Mouse (Mus musculus): ENCODE results near the gene G430095P16Rik. TPM values are rescaled to one million over a fixed set of nuclear protein-coding genes. Genes with fewer than 3 reads are reported as not detected.

G430095P16Rik gene
- total RNA-seq, 2 experiments from 2014 or later = 0.44 TPM; not detected in 1

DNA sequence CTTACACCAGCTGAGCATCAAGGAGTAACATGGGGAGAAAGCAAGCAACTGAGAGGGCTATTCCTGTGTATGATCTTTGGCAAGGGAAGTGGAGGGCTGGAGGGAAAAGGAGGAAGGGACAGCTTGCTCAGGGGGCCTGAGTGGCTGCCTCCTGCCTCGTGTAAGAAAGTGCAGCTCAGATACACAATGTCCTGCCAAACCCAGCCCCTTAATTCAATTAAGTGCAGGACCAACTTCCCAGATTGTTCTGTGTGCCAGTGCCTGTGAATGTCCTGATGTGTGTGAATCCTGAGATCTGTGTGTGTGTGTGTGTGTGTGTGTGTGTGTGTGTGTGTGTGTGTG is 16.6 kb downstream of the G430095P16Rik start:
- intact Hi-C loops (cut with DNase I) = no loop called here
- no peak for DNase-seq

DNA sequence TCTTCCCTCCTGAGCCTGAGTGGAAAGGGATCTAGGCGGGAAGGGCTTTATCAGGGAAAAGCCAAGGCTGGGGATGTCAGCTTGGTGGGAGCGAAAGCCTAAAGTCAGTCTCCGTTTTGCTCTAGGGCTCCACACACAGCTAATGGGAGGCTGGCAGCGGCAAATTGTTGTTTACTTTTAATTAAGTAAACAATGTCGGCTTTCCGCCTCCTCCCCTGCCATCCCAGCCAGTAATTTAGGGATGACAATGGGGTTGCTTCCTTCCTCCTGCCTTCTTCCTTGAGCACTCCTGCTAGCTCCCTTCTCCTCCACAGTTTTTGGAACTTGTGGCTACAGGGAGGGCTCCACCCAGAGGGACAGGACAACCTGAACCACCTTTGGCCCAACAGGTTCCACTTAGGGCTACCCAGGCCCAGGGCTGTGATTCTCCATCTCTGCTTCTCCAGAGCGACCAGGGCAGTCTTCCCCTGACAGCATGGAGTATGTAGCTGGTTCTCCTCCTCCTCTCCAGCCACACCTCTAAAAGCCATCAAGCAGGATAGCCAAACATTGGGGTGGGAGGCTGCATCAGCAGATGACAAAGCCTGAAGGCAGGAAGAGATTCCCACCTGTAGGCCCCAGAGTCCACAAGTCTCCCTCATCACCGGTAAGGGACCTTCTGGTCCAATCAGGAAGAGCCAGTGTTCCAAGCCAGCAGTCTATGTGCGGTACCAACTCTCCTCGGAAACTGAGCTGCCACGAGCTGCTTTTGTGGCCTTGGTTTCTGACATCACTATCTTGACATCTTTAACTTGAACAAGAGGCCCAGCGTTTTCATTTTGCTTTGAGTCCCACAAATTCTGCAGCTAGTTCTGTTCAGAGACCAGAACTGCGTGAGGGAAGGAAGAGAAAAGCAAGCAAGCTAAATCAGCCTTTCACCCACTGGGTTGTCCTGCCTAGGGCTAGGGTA is 18.4 kb downstream of the G430095P16Rik start:
- intact Hi-C loops (cut with DNase I) = no loop called here
- no peak for DNase-seq

DNA sequence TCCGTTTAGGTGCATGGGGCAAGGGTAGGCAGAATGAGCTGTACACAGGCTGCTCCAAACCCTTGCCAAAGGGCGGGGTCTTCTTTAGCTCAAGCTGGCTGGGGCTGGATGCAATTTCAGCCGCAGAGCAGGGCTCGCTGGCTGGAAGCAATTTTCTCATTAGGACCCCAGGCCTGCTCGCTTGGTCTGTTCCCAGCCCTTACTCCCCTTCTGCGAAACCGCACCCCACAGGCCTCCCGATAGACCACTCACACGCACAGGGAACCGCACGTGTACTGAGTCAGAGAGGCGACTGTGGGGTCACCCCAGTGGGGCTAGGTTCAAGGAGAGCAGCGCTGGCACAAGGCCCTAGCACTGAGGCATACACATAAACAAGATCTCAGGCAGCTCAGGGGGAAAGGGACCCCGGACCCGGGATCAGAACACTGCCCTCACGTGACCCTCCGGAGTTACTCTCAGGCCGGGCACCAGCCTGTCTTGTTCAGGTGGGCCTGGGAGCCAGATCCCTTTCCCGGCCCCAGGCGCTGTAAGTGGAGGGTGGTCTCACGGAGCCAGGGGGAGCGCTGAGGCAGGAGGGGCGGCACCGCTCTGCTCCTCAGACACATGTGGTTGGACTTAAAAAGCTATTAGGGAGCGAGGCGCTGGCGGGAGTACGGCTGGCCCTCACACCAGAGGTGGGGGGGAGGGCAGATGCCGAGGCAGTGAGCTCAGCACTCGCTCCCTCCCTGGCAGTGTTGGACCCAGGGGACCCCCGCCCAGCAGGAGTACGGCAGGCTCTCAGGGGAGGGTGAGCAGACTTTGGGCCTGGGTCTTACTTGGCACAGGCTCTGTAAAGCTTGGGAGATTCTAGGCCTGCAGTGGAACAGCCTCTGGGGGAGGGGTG is 19.6 kb downstream of the G430095P16Rik start:
- DNase-seq = peak; percentile 58 to 76
- intact Hi-C loops (cut with DNase I) = no loop called here

DNA sequence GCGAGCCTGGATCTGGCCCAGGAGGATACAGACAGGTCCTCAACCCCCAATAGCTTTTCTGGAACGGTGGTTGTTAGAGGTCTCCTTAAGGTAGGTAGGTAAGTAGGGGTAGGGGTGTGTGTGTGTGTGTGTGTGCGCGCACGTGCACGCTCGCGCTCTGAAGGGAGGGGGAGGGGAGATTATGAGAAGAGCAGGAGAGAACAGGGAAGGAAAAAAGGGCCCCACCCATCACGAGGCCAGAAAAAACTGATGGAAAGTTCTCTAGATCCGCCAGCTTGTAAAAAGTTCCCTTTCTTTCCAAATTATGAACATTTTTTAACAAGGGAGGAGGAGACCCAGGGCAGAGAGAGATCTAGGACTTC is 20.2 kb downstream of the G430095P16Rik start:
- DNase-seq = no peak
- intact Hi-C loops (cut with DNase I) = no loop called here

DNA sequence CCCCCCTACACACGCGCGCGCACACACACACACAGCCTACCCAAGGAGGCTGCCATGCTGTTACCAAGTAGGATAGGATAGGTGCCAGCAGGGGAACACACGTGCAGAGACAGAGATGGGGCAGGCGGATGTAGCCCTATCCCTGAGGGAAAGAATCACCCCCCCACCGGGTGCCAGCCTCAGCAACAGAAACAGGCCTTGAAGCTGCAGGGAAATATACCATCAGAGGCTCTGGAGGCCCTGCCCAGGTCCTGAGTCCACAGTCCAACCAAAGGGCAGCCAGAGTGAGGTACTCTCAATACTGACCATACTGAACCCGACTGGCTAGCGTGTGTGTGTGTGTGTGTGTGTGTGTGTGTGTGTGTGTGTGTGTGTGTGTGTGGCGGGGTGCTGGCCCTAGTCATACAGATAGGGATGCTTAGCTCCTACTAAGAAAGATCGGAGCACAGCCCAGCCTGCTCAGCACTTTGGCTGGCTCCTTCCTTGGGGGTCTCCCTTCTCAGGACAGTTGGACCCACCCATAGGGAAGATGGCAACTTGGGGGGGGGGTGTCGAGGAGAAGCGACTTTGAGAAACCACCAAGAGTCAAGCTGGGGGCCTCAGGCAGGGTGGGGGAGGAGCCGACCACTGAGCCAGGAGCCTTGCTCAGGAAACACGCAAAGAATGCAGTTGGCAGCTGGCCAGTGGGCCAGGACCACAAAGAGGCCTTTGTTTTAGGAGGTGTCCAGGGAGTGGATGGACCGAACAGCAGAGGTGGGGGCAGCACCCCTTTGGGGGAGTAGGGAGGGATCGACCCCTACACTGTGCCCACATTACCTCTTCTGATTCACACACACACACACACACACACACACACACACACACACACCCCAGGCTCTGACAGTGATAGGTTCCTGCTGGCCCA is 21.0 kb downstream of the G430095P16Rik start:
- intact Hi-C loops (cut with DNase I) = no loop called here
- DNase-seq = peak; percentile 80 to 84

DNA sequence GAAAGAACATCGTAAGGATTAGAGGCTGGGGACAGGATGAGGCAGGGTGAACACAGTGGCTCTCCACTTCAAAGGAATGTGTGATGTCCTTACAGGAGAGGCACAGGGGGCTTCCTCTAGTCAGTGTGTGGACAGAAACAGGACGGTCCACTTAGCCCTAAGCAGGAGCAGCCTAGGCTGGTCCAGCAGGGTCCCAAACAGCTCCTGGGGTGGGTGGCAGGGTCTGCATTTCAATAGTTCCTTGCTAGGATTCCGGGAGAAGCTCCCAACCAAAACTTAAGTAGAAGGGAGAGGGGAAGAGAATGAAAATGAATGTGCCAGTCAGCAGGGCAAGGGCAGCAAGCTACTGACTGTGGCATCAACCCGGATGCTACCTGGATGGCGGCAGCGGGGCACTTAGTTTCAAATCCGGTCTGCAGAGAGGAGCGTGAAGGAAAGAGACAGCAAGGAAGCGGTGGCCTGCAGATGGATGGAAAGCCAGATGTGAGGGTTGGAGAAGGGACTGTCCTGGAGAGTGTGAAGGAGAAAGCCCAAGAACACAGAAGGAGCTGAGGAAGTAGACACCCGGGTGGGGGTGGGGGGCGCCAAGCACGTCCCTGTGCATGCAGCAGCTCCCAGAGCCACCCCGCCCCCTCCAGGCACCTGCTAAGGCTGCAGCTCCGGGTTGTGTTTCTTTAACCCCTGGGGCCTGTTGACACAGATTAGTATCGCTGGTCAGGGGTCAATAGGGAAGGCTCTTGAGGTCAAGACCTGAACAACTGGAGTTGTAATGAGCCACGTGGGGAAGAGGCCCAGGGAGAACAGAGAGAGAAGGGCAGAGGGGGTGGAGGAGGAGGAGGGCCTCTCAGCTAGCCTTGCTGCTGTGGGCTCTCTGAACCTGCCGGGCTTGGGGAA is 22.5 kb downstream of the G430095P16Rik start:
- DNase-seq = peak in 1 of 2 experiments; percentile 16
- intact Hi-C loops (cut with DNase I) = no loop called here

DNA sequence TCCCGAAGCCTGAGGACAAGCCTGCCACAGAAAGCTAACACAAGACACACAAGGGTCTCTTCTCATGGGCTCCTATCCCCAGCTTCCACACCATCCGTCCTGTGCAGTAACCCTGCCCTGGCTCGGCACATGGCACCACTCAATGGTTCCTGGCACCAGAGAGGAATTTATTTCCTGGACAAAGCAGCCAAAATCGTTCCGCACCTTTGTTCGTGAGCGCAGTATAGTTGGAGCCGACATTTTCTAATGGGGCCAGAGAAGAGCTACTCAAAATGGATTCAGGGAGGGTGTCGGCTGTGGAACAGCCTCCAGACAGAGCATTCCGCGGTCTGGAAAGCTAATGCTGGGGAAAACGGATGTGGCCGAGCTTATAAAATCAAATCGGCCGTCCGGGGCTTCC is 26.7 kb downstream of the G430095P16Rik start:
- DNase-seq = no peak
- intact Hi-C loops (cut with DNase I) = no loop called here

DNA sequence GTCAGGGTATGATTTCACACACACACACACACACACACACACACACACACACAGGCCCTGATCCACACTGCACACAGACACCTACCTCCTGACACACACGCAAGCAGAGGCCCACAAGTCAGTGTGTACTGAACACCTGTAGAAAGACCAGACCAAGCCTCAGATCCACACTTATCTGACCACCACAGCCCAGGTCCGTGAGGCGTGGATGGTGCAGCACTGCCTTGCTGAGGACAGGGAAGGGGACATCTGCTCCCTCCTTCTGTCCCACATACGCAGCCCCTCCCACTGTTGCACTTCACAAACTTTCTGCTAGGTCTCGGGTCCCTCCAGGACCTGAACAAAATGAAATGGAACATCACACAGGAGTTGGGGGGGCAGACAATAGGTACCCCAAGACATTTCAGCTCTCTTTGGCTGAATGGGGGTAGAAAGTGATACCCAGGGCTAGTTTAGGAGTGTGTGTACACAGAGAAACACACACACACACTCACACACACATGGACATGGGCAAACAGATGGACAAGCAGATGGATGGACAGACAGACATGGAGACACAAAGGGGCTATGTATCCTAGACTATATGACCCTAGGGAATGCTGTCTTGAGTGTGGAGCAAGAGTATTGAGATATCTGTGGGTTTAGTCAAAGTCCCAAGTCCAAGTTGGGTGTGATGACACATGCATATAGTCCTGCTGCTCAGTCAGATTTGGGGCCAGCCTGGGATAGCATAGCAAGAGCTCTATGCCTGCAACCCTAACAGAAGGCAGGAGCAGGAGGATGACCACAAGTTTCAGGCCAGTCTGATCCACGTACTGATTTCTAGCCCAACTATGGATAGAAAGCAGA is 30.2 kb downstream of the G430095P16Rik start:
- intact Hi-C loops (cut with DNase I) = no loop called here
- DNase-seq = no peak

DNA sequence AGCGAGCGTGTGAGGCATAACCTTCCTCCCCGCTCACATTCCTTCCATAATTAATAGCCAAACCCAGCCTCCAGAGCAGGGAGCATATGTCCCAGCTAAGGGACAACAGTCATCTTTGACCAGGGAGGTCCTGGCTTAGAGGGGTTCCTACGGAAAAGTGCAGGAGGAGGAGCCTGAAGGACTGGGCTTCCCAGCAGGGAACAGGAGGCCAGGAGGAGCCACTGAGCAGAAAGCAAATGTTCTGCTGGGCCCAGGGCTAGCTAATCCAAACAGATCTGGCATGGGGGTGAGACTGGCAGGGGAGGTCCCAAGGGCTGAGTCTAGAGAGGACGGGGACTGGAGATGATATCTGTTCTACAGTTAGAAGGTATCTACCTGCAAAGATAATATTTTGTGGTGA is 34.7 kb downstream of the G430095P16Rik start:
- intact Hi-C loops (cut with DNase I) = no loop called here
- peak in 1 of 2 experiments; percentile 11 for DNase-seq

DNA sequence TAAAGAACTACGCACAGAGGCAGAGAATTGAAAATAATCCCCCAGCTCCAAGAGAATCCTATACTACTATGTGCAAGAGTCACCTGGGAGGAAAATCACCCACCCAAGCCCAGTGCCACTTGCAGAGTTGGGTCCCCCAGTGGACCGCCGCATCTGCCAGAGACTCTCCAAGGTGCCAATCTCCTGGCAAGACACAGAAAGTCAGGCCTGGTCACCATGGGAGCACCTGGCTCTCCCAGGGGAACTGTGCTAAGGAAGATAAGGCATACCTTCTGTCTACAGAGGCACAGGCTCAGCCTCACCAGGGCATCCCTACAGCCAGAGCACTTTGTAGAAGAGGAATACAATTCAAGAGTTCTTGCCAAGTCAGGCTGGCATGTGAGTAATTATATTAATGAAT is 35.5 kb downstream of the G430095P16Rik start:
- DNase-seq = no peak
- intact Hi-C loops (cut with DNase I) = no loop called here

DNA sequence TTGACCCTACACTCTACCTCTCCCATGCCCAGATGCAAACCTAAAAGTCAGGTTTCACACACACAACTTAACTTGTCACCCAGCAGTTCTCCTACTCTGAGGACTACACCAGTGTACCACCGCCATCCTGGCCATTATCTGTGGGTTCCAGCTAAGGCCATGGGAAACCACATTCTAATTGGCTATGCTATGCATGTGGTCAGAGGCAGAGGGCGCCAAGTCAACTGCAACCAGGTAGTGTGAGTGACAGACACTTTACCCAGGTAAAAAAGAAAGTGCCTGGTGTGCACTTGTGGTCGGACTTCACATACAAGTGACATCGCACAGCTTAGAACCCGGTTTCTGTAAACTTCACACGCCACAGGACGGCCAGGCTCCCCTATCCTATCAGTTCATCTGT is 36.3 kb downstream of the G430095P16Rik start:
- DNase-seq = peak in 1 of 2 experiments; percentile 56
- intact Hi-C loops (cut with DNase I) = loop anchor here (1.0 kb wide), 1 partner anchor 53 kb away; no protein-coding TSS in a partner anchor

DNA sequence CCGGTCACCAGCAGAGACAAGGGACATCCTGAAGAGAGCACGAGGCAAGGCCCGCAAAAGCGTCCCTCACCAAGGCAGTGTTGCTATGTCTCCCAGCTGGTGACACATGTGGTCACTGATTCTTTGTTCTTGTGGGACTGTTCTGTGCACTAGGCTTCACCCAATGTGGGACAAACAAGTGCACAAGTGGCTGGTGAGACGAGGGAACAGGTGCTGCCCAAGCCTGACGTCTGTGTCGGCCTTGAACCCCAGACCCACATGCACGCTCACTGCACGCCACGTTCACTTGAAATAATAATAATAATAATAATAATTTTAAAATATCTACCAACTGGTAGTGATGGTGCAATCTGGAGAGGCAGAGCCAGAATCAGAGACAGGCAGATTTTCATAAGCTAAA is 36.9 kb downstream of the G430095P16Rik start:
- intact Hi-C loops (cut with DNase I) = loop anchor here (1.0 kb wide), 1 partner anchor 53 kb away; no protein-coding TSS in a partner anchor

DNA sequence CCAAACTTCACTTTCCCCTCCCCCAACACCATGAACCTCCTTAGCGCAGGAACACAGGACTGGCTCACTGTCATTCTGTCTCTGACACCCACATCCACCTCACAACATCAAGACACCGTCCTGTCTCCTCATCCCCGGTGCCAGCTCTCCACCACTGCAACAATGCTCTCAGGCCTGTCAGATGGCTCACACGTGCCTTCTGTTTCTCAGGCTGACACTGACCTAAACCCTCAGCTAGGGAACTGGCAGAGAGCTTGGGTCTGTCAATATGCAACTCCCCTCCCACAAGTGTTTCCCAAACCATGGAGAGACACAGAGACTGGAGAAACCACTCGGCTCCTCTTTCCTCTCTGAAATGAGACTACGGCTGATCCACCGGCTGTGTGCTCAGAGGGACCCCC is 37.6 kb downstream of the G430095P16Rik start:
- intact Hi-C loops (cut with DNase I) = no loop called here

More for the DNA sequence above, 36.9 kb downstream of the G430095P16Rik start:
- DNase-seq = no peak

DNA sequence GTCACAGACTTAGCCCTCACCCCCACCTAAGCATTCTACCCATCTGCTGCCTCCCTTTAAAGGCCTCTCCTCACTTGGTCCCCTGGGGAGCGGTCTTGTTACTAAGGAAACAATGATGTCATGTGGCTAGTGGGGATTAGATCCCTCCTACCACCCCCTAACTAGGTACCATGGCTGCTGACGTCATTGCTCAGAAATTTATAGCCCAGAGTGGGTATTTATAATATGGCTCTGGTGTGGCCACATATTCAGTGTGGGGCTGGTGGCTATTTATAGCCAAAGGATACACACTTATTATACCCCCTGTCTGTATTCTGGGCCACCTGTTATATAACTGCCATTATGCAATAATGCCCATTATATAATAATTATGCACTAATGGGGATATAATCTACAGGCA is 38.1 kb downstream of the G430095P16Rik start:
- intact Hi-C loops (cut with DNase I) = no loop called here
- peak in 1 of 2 experiments; percentile 16 for DNase-seq

More for the DNA sequence above, 37.6 kb downstream of the G430095P16Rik start:
- peak in 1 of 2 experiments; percentile 17 for DNase-seq

DNA sequence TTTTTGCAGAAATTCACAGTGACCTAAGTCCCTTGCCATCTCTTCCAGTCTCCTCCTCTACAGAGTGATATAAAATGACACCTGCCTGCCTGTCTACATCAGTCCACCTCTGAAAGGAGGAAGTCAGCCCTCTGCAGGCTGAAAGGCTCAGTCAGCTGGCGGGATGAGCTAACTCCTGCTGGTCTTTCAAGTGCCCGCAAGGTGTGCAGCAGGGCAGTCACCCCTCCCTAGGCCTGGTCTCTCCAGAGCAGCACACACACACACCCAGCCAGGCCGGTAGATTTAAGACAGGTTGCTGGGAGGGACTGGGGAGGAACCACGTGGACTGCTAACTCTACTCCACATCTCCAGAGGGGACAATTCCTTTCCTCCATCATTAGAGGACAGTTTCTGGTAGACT is 41.3 kb downstream of the G430095P16Rik start:
- no peak for DNase-seq
- intact Hi-C loops (cut with DNase I) = no loop called here

DNA sequence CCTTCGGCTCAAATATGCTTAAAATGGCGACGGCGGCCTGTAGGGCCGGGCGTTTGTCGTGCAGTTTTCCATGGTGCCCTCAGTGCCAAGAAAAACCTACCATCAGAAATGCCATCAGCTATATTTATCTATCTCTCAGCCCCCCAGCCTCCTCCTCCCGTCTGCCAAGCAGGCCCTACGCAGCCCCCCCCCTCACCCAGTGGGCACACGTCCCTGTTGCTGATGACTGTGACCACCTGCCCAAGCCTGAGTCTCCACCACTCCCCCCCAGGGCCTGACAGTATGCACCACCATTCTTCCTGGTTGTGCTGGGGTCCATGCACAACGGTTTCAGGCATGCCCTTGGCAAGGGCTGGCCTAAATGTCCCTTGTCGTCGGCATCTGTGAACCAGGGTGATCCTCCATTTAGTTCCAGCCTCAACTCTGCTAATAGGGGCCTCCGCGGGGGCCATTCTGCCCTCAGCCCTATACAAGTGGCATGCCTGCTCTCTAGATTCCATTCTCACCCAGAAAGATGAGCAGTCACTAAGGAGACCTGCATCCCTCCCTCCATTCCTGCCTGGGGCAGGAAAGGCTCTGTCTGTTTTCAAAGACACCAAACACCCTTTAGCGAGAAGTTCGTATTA is 42.2 kb downstream of the G430095P16Rik start:
- no peak for DNase-seq
- intact Hi-C loops (cut with DNase I) = no loop called here

DNA sequence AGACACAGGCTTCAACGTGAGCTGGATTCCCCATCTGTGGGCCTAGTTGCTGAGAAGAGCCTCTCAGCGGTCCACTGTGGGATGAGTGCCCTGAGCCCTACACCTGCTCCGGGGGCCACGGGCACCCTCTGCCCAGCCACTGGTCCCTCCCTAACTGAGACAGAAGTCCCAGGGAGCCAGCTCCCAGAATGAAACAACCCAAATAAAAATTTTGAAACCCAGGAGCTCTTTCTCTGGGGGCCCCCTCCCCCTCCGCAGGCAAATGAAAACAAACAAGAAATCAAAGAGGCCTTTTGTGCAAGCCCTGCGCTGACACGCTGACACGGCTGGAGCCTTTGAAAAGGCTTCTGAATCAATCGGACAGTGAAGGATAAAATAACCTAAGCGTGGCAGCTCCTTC is 42.8 kb downstream of the G430095P16Rik start:
- DNase-seq = no peak
- intact Hi-C loops (cut with DNase I) = no loop called here

DNA sequence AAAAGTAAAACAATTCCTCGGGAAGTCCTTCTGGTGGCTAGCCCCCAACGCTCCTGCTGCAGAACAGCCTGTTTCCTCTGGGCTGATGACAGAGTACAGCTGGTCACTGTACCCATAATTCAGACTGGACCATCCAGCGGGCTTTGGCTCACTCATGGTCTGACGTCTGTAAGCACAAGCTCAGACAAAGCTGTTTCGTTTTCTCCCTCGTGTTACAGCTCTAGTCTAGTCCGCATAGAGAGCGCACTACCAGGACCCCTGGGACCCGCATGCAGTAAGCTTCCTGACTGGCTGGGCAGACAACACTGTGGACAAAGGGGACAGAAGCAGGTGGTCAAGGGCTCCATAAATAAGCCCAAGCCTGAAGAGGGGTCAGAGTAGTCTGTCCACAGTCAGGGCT is 43.6 kb downstream of the G430095P16Rik start:
- intact Hi-C loops (cut with DNase I) = no loop called here
- peak in 1 of 2 experiments; percentile 45 for DNase-seq
